Mouse (Mus musculus): ENCODE measurements around the gene Scn11a.

- TF ChIP-seq CTCF (IDR thresholded peaks at IDR 0.05; ENCODE audit: low read depth, low read length) (peak; percentile 75), POLR2A (IDR thresholded peaks at IDR 0.05; ENCODE audit: borderline replicate concordance, low read depth, low read length) (no peak)
Measured at GRCm38 (mm10) chr9:119751507-119751906, 73.7 kb downstream of the Scn11a start.
